Mouse (Mus musculus): Measurements from ENCODE around the gene Ndufs3.

The Ndufs3 gene

DNA sequence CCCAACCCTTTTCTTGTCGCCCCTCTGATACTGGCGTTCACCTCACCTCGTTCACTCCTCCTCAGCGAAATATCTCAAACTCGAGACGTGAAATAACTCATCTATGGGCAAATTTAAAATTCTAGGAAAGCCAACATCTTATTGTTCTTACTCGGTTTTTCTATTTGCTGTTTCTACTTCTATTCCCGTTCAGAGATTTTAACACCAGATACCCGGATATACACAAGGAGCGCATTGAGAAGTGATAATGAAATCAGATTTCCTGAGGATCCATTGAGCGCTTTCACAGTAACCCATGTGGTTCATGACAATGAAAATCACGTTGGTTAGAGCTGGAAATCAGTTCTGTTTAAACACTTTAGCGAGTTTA lies 57.0 kb downstream of the Ndufs3 start:
- DNase-seq, result no peak

DNA sequence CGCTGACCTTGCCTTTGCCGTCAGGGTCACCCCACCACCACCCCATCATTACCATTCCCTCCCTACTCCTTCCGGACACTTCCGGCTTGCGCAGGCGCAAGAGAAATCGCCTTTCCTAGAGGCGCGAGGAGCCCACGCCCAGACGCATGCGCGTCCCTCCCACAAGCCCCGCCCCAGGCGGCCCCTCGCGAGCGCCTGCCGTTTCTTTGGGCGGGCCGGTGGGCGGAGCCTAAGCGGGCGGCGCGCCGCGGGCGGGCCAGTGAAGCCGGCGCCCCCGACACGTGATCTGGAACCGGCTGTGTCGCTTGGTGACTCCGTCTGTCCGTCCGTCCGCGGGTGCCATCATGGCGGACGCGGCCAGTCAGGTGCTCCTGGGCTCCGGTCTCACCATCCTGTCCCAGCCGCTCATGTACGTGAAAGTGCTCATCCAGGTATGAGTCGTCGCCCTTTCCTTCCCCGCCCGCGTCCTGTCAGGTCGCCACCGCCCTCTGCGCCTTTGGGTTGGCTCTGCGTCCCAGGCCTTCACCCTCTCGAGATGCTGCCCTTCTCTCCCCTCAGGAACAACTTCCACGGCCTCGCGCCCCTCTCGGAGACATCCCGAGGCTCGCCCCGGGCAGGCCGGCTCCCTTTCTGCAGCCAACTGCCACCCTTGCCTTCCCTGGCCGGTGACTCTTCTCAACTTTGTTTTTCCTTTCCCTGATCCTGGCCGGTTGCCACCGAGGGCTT lies 57.5 kb downstream of the Ndufs3 start, which contains the start of gene Mtch2:
Gene Mtch2, plus strand, starts transcription at position 201 of the 726 bp plus-strand sequence.
- DNase-seq, result peak; percentile 100

DNA sequence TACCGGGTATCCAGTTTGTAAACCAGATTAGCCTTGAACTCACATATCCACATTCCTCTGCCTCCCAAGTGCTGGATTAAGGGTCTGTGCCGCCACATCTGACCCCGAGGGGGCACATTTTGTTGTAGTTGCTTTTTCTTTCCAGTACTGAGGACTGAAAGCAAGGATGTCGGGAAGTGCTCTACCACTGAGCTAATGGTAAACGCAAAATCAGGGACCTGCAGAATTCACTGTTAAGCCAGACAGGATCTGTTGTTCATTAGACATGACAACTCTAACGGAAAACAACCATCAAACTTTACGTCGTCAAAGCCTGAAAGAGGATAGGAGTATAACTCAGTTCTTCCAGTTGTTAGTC lies 58.1 kb downstream of the Ndufs3 start:
- no peak for DNase-seq

DNA sequence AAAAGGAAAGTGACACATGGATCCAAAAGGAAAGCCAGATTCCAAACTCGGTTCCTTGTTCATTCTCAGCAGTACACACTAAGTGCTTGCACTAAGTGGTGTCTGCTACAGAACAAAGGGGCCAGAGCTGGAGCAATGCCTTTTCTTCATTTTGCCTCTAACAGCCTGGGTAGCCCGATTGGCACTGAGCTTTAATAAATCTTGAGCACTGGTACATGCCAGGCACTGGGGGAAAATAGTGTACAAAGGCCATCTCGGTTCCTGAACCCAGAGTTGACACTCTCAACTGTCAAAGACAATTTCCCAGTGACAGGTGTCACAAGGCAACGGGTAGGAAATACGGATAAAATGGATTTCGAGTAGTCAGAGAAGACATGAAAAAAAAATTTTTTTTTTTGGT lies 58.5 kb downstream of the Ndufs3 start:
- DNase-seq, result peak; percentile 88

DNA sequence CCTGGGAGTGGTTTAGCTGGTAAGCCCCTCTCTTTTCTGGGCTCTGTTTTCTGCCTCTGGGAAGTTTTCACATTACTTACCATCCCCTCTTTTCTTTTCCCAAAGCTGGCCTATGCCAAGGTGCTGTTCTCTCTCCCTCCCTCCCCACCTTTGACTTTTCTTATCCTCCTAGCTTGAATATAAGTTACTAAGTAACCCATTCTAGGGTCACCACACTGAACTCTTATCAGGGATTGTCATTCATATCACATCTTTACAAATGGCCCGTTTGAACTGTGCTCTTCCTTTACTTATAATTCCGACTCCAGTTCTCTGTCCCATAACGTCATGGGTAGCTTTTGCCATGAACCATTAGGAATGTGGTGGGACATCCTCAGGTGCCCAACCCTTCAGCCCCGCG lies 59.4 kb downstream of the Ndufs3 start:
- peak; percentile 74 for DNase-seq
